Mouse (Mus musculus): ENCODE measurements around the gene Anxa4. TPM values are rescaled to one million over a fixed set of nuclear protein-coding genes. Genes with fewer than 3 reads are reported as not detected.

Gene Anxa4
- polyA plus RNA-seq, 1 experiment from 2014 or later, result 79.7 TPM

GRCm38 (mm10) chr6:86754105-86754863, 39.1 kb downstream of the Anxa4 start:
- Histone ChIP-seq H3K27ac (ENCODE audit: low read length) (no peak overlapping the region), H3K9me3 (ENCODE audit: control insufficient read depth, low read depth, low read length) (no peaks in the 10 kb centered on the region), H3K4me1 (ENCODE audit: control insufficient read depth, insufficient read depth, low read length) (no peaks in the 10 kb centered on the region), H3K4me3 (ENCODE audit: low read depth, low read length) (no peak overlapping the region), H3K4me2 (replicated peaks; ENCODE audit: low read depth, low read length) (no peak overlapping the region), H3K27me3 (ENCODE audit: control insufficient read depth, insufficient read depth, low read length) (no peaks in the 10 kb centered on the region), H3K36me3 (ENCODE audit: control insufficient read depth, insufficient read depth, low read length) (no peaks in the 10 kb centered on the region; the same call in 1 of the 2 replicates), H3K9ac (replicated peaks; ENCODE audit: low read depth, low read length) (no peak overlapping the region)
- WGBS, result 87% methylated on average over 10 of the region's 10 CpGs
- no peak for ATAC-seq (ENCODE audit: insufficient number of reproducible peaks, insufficient read depth, low FRiP score, low read depth)

GRCm38 (mm10) chr6:86752843-86753485, 40.4 kb downstream of the Anxa4 start:
- no peaks in the 10 kb centered on the region for H3K4me1 ChIP-seq (ENCODE audit: control insufficient read depth, insufficient read depth, low read length)
- H3K4me3 ChIP-seq (ENCODE audit: low read depth, low read length), result no peak overlapping the region
- H3K9ac ChIP-seq (replicated peaks; ENCODE audit: low read depth, low read length), result no peak overlapping the region
- WGBS, result 78% methylated on average over 5 of the region's 5 CpGs
- no peaks in the 10 kb centered on the region for H3K9me3 ChIP-seq (ENCODE audit: control insufficient read depth, low read depth, low read length)
- H3K27me3 ChIP-seq (ENCODE audit: control insufficient read depth, insufficient read depth, low read length), result no peaks in the 10 kb centered on the region
- no peak overlapping the region for H3K27ac ChIP-seq (ENCODE audit: low read length)
- ATAC-seq (ENCODE audit: insufficient number of reproducible peaks, insufficient read depth, low FRiP score, low read depth), result no peak
- no peaks in the 10 kb centered on the region; the same call in 1 of the 2 replicates for H3K36me3 ChIP-seq (ENCODE audit: control insufficient read depth, insufficient read depth, low read length)
- no peak overlapping the region for H3K4me2 ChIP-seq (replicated peaks; ENCODE audit: low read depth, low read length)

GRCm38 (mm10) chr6:86750961-86751360, 42.4 kb downstream of the Anxa4 start:
- ATAC-seq (ENCODE audit: insufficient number of reproducible peaks, insufficient read depth, low FRiP score, low read depth), result no peak
- Histone ChIP-seq H3K36me3 (ENCODE audit: control insufficient read depth, insufficient read depth, low read length) (no peaks in the 10 kb centered on the region; the same call in 1 of the 2 replicates), H3K4me3 (ENCODE audit: low read depth, low read length) (no peak overlapping the region), H3K27ac (ENCODE audit: low read length) (no peak overlapping the region), H3K4me2 (replicated peaks; ENCODE audit: low read depth, low read length) (no peak overlapping the region), H3K27me3 (ENCODE audit: control insufficient read depth, insufficient read depth, low read length) (no peaks in the 10 kb centered on the region), H3K4me1 (ENCODE audit: control insufficient read depth, insufficient read depth, low read length) (no peaks in the 10 kb centered on the region), H3K9me3 (ENCODE audit: control insufficient read depth, low read depth, low read length) (no peaks in the 10 kb centered on the region), H3K9ac (replicated peaks; ENCODE audit: low read depth, low read length) (no peak overlapping the region)
- 97% methylated on average over 4 of the region's 4 CpGs for WGBS

GRCm38 (mm10) chr6:86749817-86750216, 43.6 kb downstream of the Anxa4 start:
- no peak overlapping the region for H3K4me2 ChIP-seq (replicated peaks; ENCODE audit: low read depth, low read length)
- ATAC-seq (ENCODE audit: insufficient number of reproducible peaks, insufficient read depth, low FRiP score, low read depth), result no peak
- WGBS, result 68% methylated on average over 4 of the region's 4 CpGs
- H3K4me1 ChIP-seq (ENCODE audit: control insufficient read depth, insufficient read depth, low read length), result no peaks in the 10 kb centered on the region
- no peak overlapping the region for H3K4me3 ChIP-seq (ENCODE audit: low read depth, low read length)
- H3K27me3 ChIP-seq (ENCODE audit: control insufficient read depth, insufficient read depth, low read length), result no peaks in the 10 kb centered on the region
- H3K27ac ChIP-seq (ENCODE audit: low read length), result no peak overlapping the region
- no peak overlapping the region for H3K9ac ChIP-seq (replicated peaks; ENCODE audit: low read depth, low read length)
- no peaks in the 10 kb centered on the region; the same call in 1 of the 2 replicates for H3K36me3 ChIP-seq (ENCODE audit: control insufficient read depth, insufficient read depth, low read length)
- no peaks in the 10 kb centered on the region for H3K9me3 ChIP-seq (ENCODE audit: control insufficient read depth, low read depth, low read length)

- no peaks in the 10 kb centered on the region; the same call in none of the 2 replicates for H3K36me3 ChIP-seq (ENCODE audit: control insufficient read depth, insufficient read depth, low read length)
- no peaks in the 10 kb centered on the region for H3K9me3 ChIP-seq (ENCODE audit: control insufficient read depth, low read depth, low read length)
- no peaks in the 10 kb centered on the region for H3K27me3 ChIP-seq (ENCODE audit: control insufficient read depth, insufficient read depth, low read length)
- H3K9ac ChIP-seq (replicated peaks; ENCODE audit: low read depth, low read length), result no peak overlapping the region
- ATAC-seq (ENCODE audit: insufficient number of reproducible peaks, insufficient read depth, low FRiP score, low read depth), result no peak
- no peak overlapping the region for H3K4me3 ChIP-seq (ENCODE audit: low read depth, low read length)
- H3K27ac ChIP-seq (ENCODE audit: low read length), result no peak overlapping the region
- no peaks in the 10 kb centered on the region for H3K4me1 ChIP-seq (ENCODE audit: control insufficient read depth, insufficient read depth, low read length)
- H3K4me2 ChIP-seq (replicated peaks; ENCODE audit: low read depth, low read length), result no peak overlapping the region
These were observed 46.2 kb downstream of the Anxa4 start for GRCm38 (mm10) chr6:86747171-86747570.

- Histone ChIP-seq H3K27ac (ENCODE audit: low read length) (no peak overlapping the region), H3K4me3 (ENCODE audit: low read depth, low read length) (no peak overlapping the region), H3K9ac (replicated peaks; ENCODE audit: low read depth, low read length) (no peak overlapping the region), H3K4me1 (ENCODE audit: control insufficient read depth, insufficient read depth, low read length) (no peaks in the 10 kb centered on the region), H3K4me2 (replicated peaks; ENCODE audit: low read depth, low read length) (no peak overlapping the region), H3K27me3 (ENCODE audit: control insufficient read depth, insufficient read depth, low read length) (no peaks in the 10 kb centered on the region), H3K9me3 (ENCODE audit: control insufficient read depth, low read depth, low read length) (no peaks in the 10 kb centered on the region), H3K36me3 (ENCODE audit: control insufficient read depth, insufficient read depth, low read length) (no peaks in the 10 kb centered on the region; the same call in 1 of the 2 replicates)
- ATAC-seq (ENCODE audit: insufficient number of reproducible peaks, insufficient read depth, low FRiP score, low read depth), result no peak
- WGBS, result 30% methylated on average over 3 of the region's 3 CpGs
These were observed 52.7 kb downstream of the Anxa4 start for GRCm38 (mm10) chr6:86740652-86741051.

GRCm38 (mm10) chr6:86736830-86737229, 56.6 kb downstream of the Anxa4 start:
- Histone ChIP-seq H3K27ac (ENCODE audit: low read length) (no peak overlapping the region), H3K4me1 (ENCODE audit: control insufficient read depth, insufficient read depth, low read length) (0 out of 2 replicates have a peak, but pooled peaks cover 5% of the 10 kb centered on the region), H3K27me3 (ENCODE audit: control insufficient read depth, insufficient read depth, low read length) (no peaks in the 10 kb centered on the region), H3K4me3 (ENCODE audit: low read depth, low read length) (no peak overlapping the region), H3K9ac (replicated peaks; ENCODE audit: low read depth, low read length) (no peak overlapping the region), H3K9me3 (ENCODE audit: control insufficient read depth, low read depth, low read length) (no peaks in the 10 kb centered on the region), H3K4me2 (replicated peaks; ENCODE audit: low read depth, low read length) (no peak overlapping the region), H3K36me3 (ENCODE audit: control insufficient read depth, insufficient read depth, low read length) (no peaks in the 10 kb centered on the region)
- no peak for ATAC-seq (ENCODE audit: insufficient number of reproducible peaks, insufficient read depth, low FRiP score, low read depth)
- WGBS, result 66% methylated on average over 6 of the region's 6 CpGs

GRCm38 (mm10) chr6:86736313-86736712, 57.1 kb downstream of the Anxa4 start:
- H3K36me3 ChIP-seq (ENCODE audit: control insufficient read depth, insufficient read depth, low read length), result no peaks in the 10 kb centered on the region
- H3K4me3 ChIP-seq (ENCODE audit: low read depth, low read length), result no peak overlapping the region
- 81% methylated on average over 4 of the region's 4 CpGs for WGBS

More at GRCm38 (mm10) chr6:86736313-86736712, 57.1 kb downstream of the Anxa4 start:
- no peak overlapping the region for H3K27ac ChIP-seq (ENCODE audit: low read length)
- no peaks in the 10 kb centered on the region for H3K9me3 ChIP-seq (ENCODE audit: control insufficient read depth, low read depth, low read length)
- no peak for ATAC-seq (ENCODE audit: insufficient number of reproducible peaks, insufficient read depth, low FRiP score, low read depth)
- H3K27me3 ChIP-seq (ENCODE audit: control insufficient read depth, insufficient read depth, low read length), result no peaks in the 10 kb centered on the region
- H3K9ac ChIP-seq (replicated peaks; ENCODE audit: low read depth, low read length), result no peak overlapping the region
- H3K4me2 ChIP-seq (replicated peaks; ENCODE audit: low read depth, low read length), result no peak overlapping the region
- 0 out of 2 replicates have a peak, but pooled peaks cover 5% of the 10 kb centered on the region for H3K4me1 ChIP-seq (ENCODE audit: control insufficient read depth, insufficient read depth, low read length)

Data from stomach, embryonic 14.5 days (tissue).